Mouse (Mus musculus) MEL (cell line): Measurements from ENCODE around the gene Foxo3. TPM values are rescaled to one million over a fixed set of nuclear protein-coding genes. Genes with fewer than 3 reads are reported as not detected.

Source experiments
- DNase-seq: peaks from one replicate; pipeline ENCODE4 v3.0.0; 2011; ENCODE audit warnings: low read depth, low spot score
- H3K27ac ChIP-seq: 2 replicates; pipeline ENCODE4 v1.5.1; 2012; ENCODE audit warnings: low read depth, mild to moderate bottlenecking, control low read depth, low read length, moderate library complexity; ENCODE audit not compliant: control insufficient read depth
- H3K27me3 ChIP-seq, 2 experiments: fragments of 150-350 bp in 1 of 2; sonication (generic) in 1 of 2; 2 replicates each; pipeline ENCODE4 v1.6.1; 2012; ENCODE audit warnings: low read length in 2 of 2, mild to moderate bottlenecking in 2 of 2, improper control_type of control experiment in 1 of 2, moderate library complexity in 1 of 2; ENCODE audit not compliant: insufficient read depth in 2 of 2, control insufficient read depth in 1 of 2
- H3K36me3 ChIP-seq, 2 experiments: 2 replicates each; pipeline ENCODE4 v1.6.1; 2012 to 2014; ENCODE audit warnings: low read length in 2 of 2, improper control_type of control experiment in 1 of 2, inconsistent platforms in 1 of 2, mild to moderate bottlenecking in 1 of 2; ENCODE audit not compliant: insufficient read depth in 2 of 2, control insufficient read depth in 1 of 2
- H3K4me1 ChIP-seq, 2 experiments: fragments of 150-350 bp in 1 of 2; sonication (generic) in 1 of 2; 2 replicates each; pipeline ENCODE4 v1.6.1; 2012; ENCODE audit warnings: low read length in 2 of 2, improper control_type of control experiment in 1 of 2, mild to moderate bottlenecking in 1 of 2; ENCODE audit not compliant: insufficient read depth in 2 of 2, control insufficient read depth in 1 of 2
- H3K4me3 ChIP-seq, 2 experiments: fragments of 150-350 bp in 1 of 2; sonication (generic) in 1 of 2; 2 replicates each; pipeline ENCODE4 v1.5.1; 2012; ENCODE audit warnings: low read depth in 2 of 2, low read length in 2 of 2, mild to moderate bottlenecking in 2 of 2, moderate library complexity in 2 of 2, control low read depth in 1 of 2, improper control_type of control experiment in 1 of 2; ENCODE audit not compliant: control insufficient read depth in 1 of 2, insufficient read depth in 1 of 2
- H3K79me2 ChIP-seq: 2 replicates; pipeline ENCODE4 v1.6.1; 2012; ENCODE audit warnings: mild to moderate bottlenecking, low read length, moderate library complexity; ENCODE audit not compliant: control insufficient read depth, poor library complexity, insufficient read depth
- H3K9ac ChIP-seq: 2 replicates; pipeline ENCODE4 v1.6.1; 2012; ENCODE audit warnings: low read depth, mild to moderate bottlenecking, control low read depth, low read length, moderate library complexity; ENCODE audit not compliant: control insufficient read depth, poor library complexity, severe bottlenecking
- H3K9me3 ChIP-seq: fragments of 150-350 bp; sonication (generic); replicated peaks from 2 replicates; pipeline ENCODE4 v1.6.1; 2012; ENCODE audit warnings: mild to moderate bottlenecking, low read length, improper control_type of control experiment, moderate library complexity; ENCODE audit not compliant: insufficient read depth
- CTCF ChIP-seq, 3 experiments: IDR thresholded peaks in 2 of 3; conservative IDR thresholded peaks in 1 of 3; 2 replicates each; pipeline ENCODE4 v1.5.1; 2011 to 2012; ENCODE audit warnings: low read length in 3 of 3, low read depth in 2 of 3, mild to moderate bottlenecking in 2 of 3, improper control_type of control experiment in 1 of 3, inconsistent platforms in 1 of 3, mixed read lengths in 1 of 3, moderate library complexity in 1 of 3; ENCODE audit not compliant: control insufficient read depth in 1 of 3, insufficient read depth in 1 of 3, poor library complexity in 1 of 3, severe bottlenecking in 1 of 3
- ETS1 ChIP-seq: IDR thresholded peaks from 2 replicates; pipeline ENCODE4 v1.6.1; 2012; ENCODE audit warnings: low read depth, mild to moderate bottlenecking, inconsistent platforms, low read length, improper control_type of control experiment, moderate library complexity
- GABPA ChIP-seq: IDR thresholded peaks from 2 replicates; pipeline ENCODE4 v1.6.1; 2012; ENCODE audit warnings: low read depth, mild to moderate bottlenecking, inconsistent platforms, low read length, improper control_type of control experiment, moderate library complexity
- JUND ChIP-seq: IDR thresholded peaks from 2 replicates; pipeline ENCODE4 v1.6.1; 2011; ENCODE audit warnings: low read depth, mild to moderate bottlenecking, improper control_type of control experiment, low read length
- KAT2A ChIP-seq: conservative IDR thresholded peaks from 2 replicates; pipeline ENCODE4 v1.6.1; 2012; ENCODE audit warnings: low read depth, low read length, improper control_type of control experiment, inconsistent platforms
- MEF2A ChIP-seq: IDR thresholded peaks from 2 replicates; pipeline ENCODE4 v1.6.1; 2014; ENCODE audit warnings: low read depth, mild to moderate bottlenecking, inconsistent platforms, low read length, improper control_type of control experiment; ENCODE audit not compliant: poor library complexity, insufficient replicate concordance, severe bottlenecking; ENCODE audit errors: extremely low read depth
- NELFE ChIP-seq: IDR thresholded peaks from 2 replicates; pipeline ENCODE4 v1.6.1; 2011; ENCODE audit warnings: low read depth, low read length, improper control_type of control experiment
- POLR2A ChIP-seq, 2 experiments: IDR thresholded peaks; 2 replicates each; pipeline ENCODE4 v1.6.1; 2011 to 2012; ENCODE audit warnings: low read length in 2 of 2, mild to moderate bottlenecking in 2 of 2, control low read depth in 1 of 2, improper control_type of control experiment in 1 of 2, low read depth in 1 of 2, moderate library complexity in 1 of 2; ENCODE audit not compliant: control insufficient read depth in 1 of 2, insufficient read depth in 1 of 2, poor library complexity in 1 of 2
- POLR2AphosphoS2 ChIP-seq: IDR thresholded peaks from 2 replicates; pipeline ENCODE4 v1.6.1; 2011; ENCODE audit warnings: low read length, improper control_type of control experiment
- RAD21 ChIP-seq: IDR thresholded peaks from 2 replicates; pipeline ENCODE4 v1.6.1; 2011; ENCODE audit warnings: mild to moderate bottlenecking, low read depth, low read length, improper control_type of control experiment
- SMC3 ChIP-seq: IDR thresholded peaks from 2 replicates; pipeline ENCODE4 v1.6.1; 2011; ENCODE audit warnings: low read depth, low read length, improper control_type of control experiment
- TAL1 ChIP-seq: IDR thresholded peaks from 2 replicates; pipeline ENCODE4 v1.6.1; 2012; ENCODE audit warnings: mild to moderate bottlenecking, inconsistent platforms, low read length, moderate library complexity, mixed read lengths
- TCF12 ChIP-seq: IDR thresholded peaks from 2 replicates; pipeline ENCODE4 v1.6.1; 2014; ENCODE audit warnings: low read depth, mild to moderate bottlenecking, inconsistent platforms, low read length, improper control_type of control experiment, moderate library complexity
- UBTF ChIP-seq: IDR thresholded peaks from 2 replicates; pipeline ENCODE4 v1.6.1; 2012; ENCODE audit warnings: low read depth, mild to moderate bottlenecking, inconsistent platforms, low read length, improper control_type of control experiment, moderate library complexity, borderline replicate concordance; ENCODE audit not compliant: insufficient read depth
- USF1 ChIP-seq: IDR thresholded peaks from 2 replicates; pipeline ENCODE4 v1.6.1; 2014; ENCODE audit warnings: low read depth, mild to moderate bottlenecking, inconsistent platforms, low read length, improper control_type of control experiment, moderate library complexity
- USF2 ChIP-seq, 2 experiments: IDR thresholded peaks; 2 replicates each; pipeline ENCODE4 v1.6.1; 2011 to 2012; ENCODE audit warnings: improper control_type of control experiment in 2 of 2, low read length in 2 of 2, borderline replicate concordance in 1 of 2, inconsistent platforms in 1 of 2, low read depth in 1 of 2, mild to moderate bottlenecking in 1 of 2; ENCODE audit not compliant: insufficient read depth in 1 of 2
- ZC3H11A ChIP-seq: IDR thresholded peaks from 2 replicates; pipeline ENCODE4 v1.6.1; 2012; ENCODE audit warnings: low read depth, mild to moderate bottlenecking, inconsistent platforms, low read length, improper control_type of control experiment
- polyA plus RNA-seq, 2 experiments: library from polyadenylated mRNA; stranded (reverse) in 1 of 2; unstranded in 1 of 2; fragments of >175 nt in 1 of 2; fragments of >200 nt in 1 of 2; gene quantifications; 2 replicates each; pipeline versions ENCODE4 v1.2.1 to v1.2.4; 2012; ENCODE audit warnings: low replicate concordance in 2 of 2, low read depth in 1 of 2; ENCODE audit not compliant: insufficient read length in 2 of 2, insufficient read depth in 1 of 2, missing spikeins in 1 of 2
- total RNA-seq: library from RNA; depleted of rRNA; stranded (reverse); fragments of 300-350 nt; gene quantifications from 2 replicates; pipeline ENCODE4 v1.2.3, GENCODE M21; 2012

The Foxo3 gene
- total and polyA plus RNA-seq, 3 experiments: 21.0 to 103 (median 27.2) TPM

- H3K36me3 ChIP-seq: peaks cover 23 to 29% of the 10 kb centered on the region in 2 experiments
- H3K27ac ChIP-seq: no peak overlapping the region
- DNase-seq: no peak
- H3K4me1 ChIP-seq: peaks cover 23 to 24% of the 10 kb centered on the region in 2 experiments
- no peaks in the 10 kb centered on the region for H3K27me3 ChIP-seq
- H3K79me2 ChIP-seq: peaks cover 32% of the 10 kb centered on the region; the same call in 1 of the 2 replicates
- H3K9ac ChIP-seq: no peak overlapping the region
- no peak overlapping the region for H3K4me3 ChIP-seq
- TF ChIP-seq NELFE: no peak
- no peak for TF ChIP-seq ZC3H11A
- no peak for TF ChIP-seq SMC3
- no peak for TF ChIP-seq USF1
- TF ChIP-seq KAT2A: no peak
- TF ChIP-seq, all 39 proteins: peak for 0
- no peaks in the 10 kb centered on the region for H3K9me3 ChIP-seq
Measured at GRCm38 (mm10) chr10:42257985-42258384, 18.6 kb downstream of the Foxo3 start.

- H3K27ac ChIP-seq: no peak overlapping the region
- no peak overlapping the region for H3K9ac ChIP-seq
- no peak for TF ChIP-seq UBTF
- TF ChIP-seq POLR2A (IDR thresholded peaks at IDR 0.05; ENCODE audit: control insufficient read depth in 1 of 2, insufficient read depth in 1 of 2, low read depth in 1 of 2, low read length in 2 of 2, poor library complexity in 1 of 2): no peak
- no peak for TF ChIP-seq GABPA
- no peak for TF ChIP-seq USF2 (IDR thresholded peaks at IDR 0.05; ENCODE audit: borderline replicate concordance in 1 of 2, insufficient read depth in 1 of 2, low read depth in 1 of 2, low read length in 2 of 2)
- no peak for TF ChIP-seq ZC3H11A
- TF ChIP-seq TCF12: no peak
- no peak for TF ChIP-seq POLR2AphosphoS2
- TF ChIP-seq ETS1: no peak
- TF ChIP-seq NELFE: no peak
- no peak for TF ChIP-seq MEF2A
- no peak for TF ChIP-seq TAL1
- no peak for TF ChIP-seq RAD21
- TF ChIP-seq JUND: no peak
- no peak for TF ChIP-seq CTCF (IDR thresholded peaks at IDR 0.05 in 2 of 3, conservative IDR thresholded peaks at IDR 0.05 in 1 of 3; ENCODE audit: control insufficient read depth in 1 of 3, insufficient read depth in 1 of 3, low read depth in 2 of 3, low read length in 3 of 3, poor library complexity in 1 of 3, severe bottlenecking in 1 of 3)
- no peak overlapping the region for H3K4me3 ChIP-seq
- no peaks in the 10 kb centered on the region for H3K9me3 ChIP-seq
- peaks cover 8 to 12% of the 10 kb centered on the region in 2 experiments for H3K4me1 ChIP-seq
- no peaks in the 10 kb centered on the region for H3K27me3 ChIP-seq
- no peak for DNase-seq
- H3K36me3 ChIP-seq: peaks cover 12 to 18% of the 10 kb centered on the region in 2 experiments
- H3K79me2 ChIP-seq: peaks cover 36% of the 10 kb centered on the region
Measured at GRCm38 (mm10) chr10:42254788-42255187, 21.8 kb downstream of the Foxo3 start.
